Mouse (Mus musculus): ENCODE measurements around the gene Gm2956. TPM values are rescaled to one million over a fixed set of nuclear protein-coding genes. Genes with fewer than 3 reads are reported as not detected.
"Not testable (repeated sequence)": the region's sequence is repeated elsewhere in the genome, so short reads cannot be mapped to it uniquely, and the experiment has no call there.

Gm2956 gene
- total RNA-seq (2014; fragmentation: Nextera tagmentation) (not detected in 2 replicates), total RNA-seq (2017) (not detected in 2 replicates)

DNA sequence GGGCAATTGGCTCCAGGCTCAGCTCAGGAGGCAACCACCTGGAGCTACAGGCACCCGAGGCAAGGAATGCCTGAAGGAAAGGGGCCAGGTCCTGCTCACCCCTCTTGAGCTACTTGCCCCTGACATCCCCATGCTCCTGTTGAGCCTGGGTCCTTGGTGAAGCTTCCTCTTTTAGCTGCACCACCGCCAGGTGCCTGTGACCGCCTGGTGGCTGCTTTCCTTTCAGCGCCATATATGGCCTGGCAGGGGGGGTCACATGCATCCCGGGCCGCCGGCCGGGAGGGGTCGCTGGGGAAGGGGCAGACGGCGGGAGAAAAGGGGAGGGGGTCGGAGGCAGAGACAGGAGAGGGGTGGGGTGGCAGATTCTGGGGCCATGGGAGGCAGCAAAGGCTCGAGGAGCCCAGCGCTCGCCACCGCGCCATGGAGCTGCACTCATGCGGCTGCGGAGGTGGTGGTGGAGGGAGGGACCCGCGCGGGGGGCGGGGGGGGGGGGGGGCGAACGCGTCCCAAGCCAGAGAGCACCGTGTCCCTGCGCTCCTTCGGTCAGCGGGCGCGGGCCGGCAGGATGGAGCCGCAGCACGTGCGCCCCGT, at the start of gene Gm2956:
Gene Gm2956 (plus strand): TSS at position 541 of the 591 bp plus-strand sequence.
- not testable (repeated sequence) for ATAC-seq (replicated peaks; ENCODE audit: poor library complexity, severe bottlenecking)

DNA sequence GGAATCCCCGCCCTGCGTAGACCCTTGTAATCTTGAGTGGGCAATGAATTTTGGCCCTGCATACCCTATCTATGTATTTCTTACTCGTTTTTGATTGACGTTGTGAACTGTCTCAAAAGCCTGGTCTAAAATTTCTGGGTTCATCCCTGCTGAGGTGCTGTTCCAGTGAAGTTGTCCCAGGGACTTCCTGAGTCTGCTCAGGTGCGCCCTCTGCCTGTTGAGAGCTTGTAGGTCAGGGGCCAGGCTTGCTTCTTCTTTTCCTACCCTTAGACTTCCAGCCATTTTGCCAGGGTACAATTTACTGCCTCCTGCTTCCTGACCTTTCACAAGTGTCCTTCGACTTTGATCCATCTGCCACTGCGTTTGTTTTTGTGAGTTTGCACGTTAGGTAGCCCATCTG, 979 bp downstream of the Gm2956 start:
- not testable (repeated sequence) for ATAC-seq (replicated peaks; ENCODE audit: poor library complexity, severe bottlenecking)

DNA sequence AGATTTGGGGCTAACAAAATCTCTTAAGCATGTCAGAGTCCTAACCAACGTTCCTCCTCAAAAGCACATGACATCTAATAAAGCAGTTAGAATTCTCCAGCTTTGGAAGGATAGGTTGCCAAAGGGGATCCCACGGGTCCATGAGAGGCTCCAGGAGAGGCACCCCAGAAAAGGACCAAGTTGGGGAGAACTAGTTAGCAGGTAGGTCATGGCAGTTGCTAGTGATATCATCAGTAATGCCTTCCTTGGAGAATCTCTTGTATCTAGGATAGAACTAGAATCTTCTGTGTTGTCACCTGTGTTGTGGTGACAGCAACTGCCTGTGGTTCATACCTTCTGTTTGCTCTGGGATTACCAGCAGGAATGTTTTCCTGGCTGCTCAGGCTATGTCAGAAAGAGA, 62.4 kb downstream of the Gm2956 start, which contains the start of gene Gm10413:
Gene Gm10413 (plus strand): TSS at position 301 of the 400 bp plus-strand sequence.
- not testable (repeated sequence) for ATAC-seq (replicated peaks; ENCODE audit: poor library complexity, severe bottlenecking)

Other genes starting within 250 kb of the Gm2956 start
- gene Gm10340, start 198.6 kb upstream of the Gm2956 start, total RNA-seq (2014; fragmentation: Nextera tagmentation) = not detected in 2 replicates
- not detected in 2 replicates for gene Gm10340, start 198.6 kb upstream of the Gm2956 start, total RNA-seq (2017)
- gene Gm5795, start 144.4 kb upstream of the Gm2956 start, total RNA-seq (2014; fragmentation: Nextera tagmentation) = not detected in 2 replicates
- not detected in 2 replicates for gene Gm5795, start 144.4 kb upstream of the Gm2956 start, total RNA-seq (2017)
- gene D830030K20Rik, start 124.1 kb upstream of the Gm2956 start, total RNA-seq (2014; fragmentation: Nextera tagmentation) = not detected in 2 replicates
- not detected in 2 replicates for gene D830030K20Rik, start 124.1 kb upstream of the Gm2956 start, total RNA-seq (2017)
- gene Gm10413, start 62.5 kb downstream of the Gm2956 start, total RNA-seq (2014; fragmentation: Nextera tagmentation) = not detected in 2 replicates
- not detected in 2 replicates for gene Gm10413, start 62.5 kb downstream of the Gm2956 start, total RNA-seq (2017)
- not detected in 2 replicates for gene Gm10409, start 80.0 kb downstream of the Gm2956 start, total RNA-seq (2014; fragmentation: Nextera tagmentation)
- 0.21 TPM in 1 of 2 replicates, not detected in the other for gene Gm10409, start 80.0 kb downstream of the Gm2956 start, total RNA-seq (2017)
- gene Gm3005, start 95.5 kb downstream of the Gm2956 start, total RNA-seq (2014; fragmentation: Nextera tagmentation) = not detected in 2 replicates
- not detected in 2 replicates for gene Gm3005, start 95.5 kb downstream of the Gm2956 start, total RNA-seq (2017)
- not detected in 2 replicates for gene Gm10408, start 116.8 kb downstream of the Gm2956 start, total RNA-seq (2014; fragmentation: Nextera tagmentation)
- gene Gm10408, start 116.8 kb downstream of the Gm2956 start, total RNA-seq (2017) = not detected in 2 replicates